Comparison of ENCODE assay signal across 35 mouse cellular contexts in genomic region chr2:156901344-156901743, GRCm38 (mm10). TPM values are rescaled to one million over a fixed set of nuclear protein-coding genes. Genes with fewer than 3 reads are reported as not detected.
"Had no signal": no experiment of that assay in that cellular context is flagged by ENCODE, and none has a peak within 500 bp of the region (broad histone marks: within the 10 kb centered on the region; RNA-seq: fewer than 3 reads in every experiment).

No protein-coding gene starts in this region.

- H3K27me3 ChIP-seq: heart, embryonic 12.5 days; heart, embryonic 15.5 days; hindbrain, embryonic 12.5 days; hindbrain, embryonic 13.5 days; hindbrain, embryonic 15.5 days; intestine, embryonic 15.5 days had no signal

- H3K27ac ChIP-seq: heart, embryonic 13.5 days; heart, embryonic 15.5 days; hindbrain, embryonic 10.5 days; hindbrain, embryonic 12.5 days; hindbrain, embryonic 13.5 days; hindbrain, embryonic 14.5 days; hindbrain, embryonic 15.5 days; hindbrain, postnatal 0 days; intestine, embryonic 15.5 days; kidney, embryonic 15.5 days; kidney, postnatal 0 days; layer of hippocampus, adult 2 months; left cerebral cortex, adult 2 months had no signal

- H3K9me3 ChIP-seq: heart, embryonic 12.5 days; heart, embryonic 13.5 days; heart, embryonic 15.5 days; hindbrain, embryonic 10.5 days; hindbrain, embryonic 12.5 days; hindbrain, embryonic 13.5 days; hindbrain, embryonic 15.5 days; intestine, embryonic 15.5 days; kidney, embryonic 15.5 days had no signal

- H3K4me3 ChIP-seq: heart, embryonic 12.5 days; heart, embryonic 13.5 days; heart, embryonic 15.5 days; hindbrain, embryonic 10.5 days; hindbrain, embryonic 12.5 days; hindbrain, embryonic 13.5 days; hindbrain, embryonic 15.5 days; intestine, embryonic 15.5 days; kidney, embryonic 15.5 days; layer of hippocampus, adult 2 months; left cerebral cortex, adult 2 months had no signal

- H3K4me1 ChIP-seq: hindbrain, embryonic 10.5 days; hindbrain, embryonic 12.5 days; hindbrain, embryonic 13.5 days; hindbrain, embryonic 15.5 days; intestine, embryonic 15.5 days; kidney, embryonic 15.5 days had no signal

- DNase-seq: heart, postnatal 10 days; heart, postnatal 14 days; heart, postnatal 36 days; heart, postnatal 4 days; kidney, adult 11 months; kidney, adult 18-20 months; kidney, adult 2 months; kidney, adult 8-10 months; kidney, adult 9 months; kidney, postnatal 10 days; kidney, postnatal 14 days; kidney, postnatal 25 days; kidney, postnatal 36 days; kidney, postnatal 4 days; layer of hippocampus, adult 9-11 months had no signal

- H3K9ac ChIP-seq: heart, embryonic 12.5 days; heart, embryonic 13.5 days; heart, embryonic 15.5 days; hindbrain, embryonic 12.5 days; hindbrain, embryonic 13.5 days; hindbrain, embryonic 14.5 days; hindbrain, embryonic 15.5 days; intestine, embryonic 15.5 days; kidney, embryonic 15.5 days had no signal

- H3K4me2 ChIP-seq: heart, embryonic 11.5 days; heart, embryonic 12.5 days; heart, embryonic 13.5 days; heart, embryonic 15.5 days; hindbrain, embryonic 12.5 days; hindbrain, embryonic 13.5 days; hindbrain, embryonic 14.5 days; hindbrain, embryonic 15.5 days; intestine, embryonic 15.5 days; kidney, embryonic 15.5 days had no signal

- H3K36me3 ChIP-seq: heart, embryonic 12.5 days; heart, embryonic 13.5 days; heart, embryonic 15.5 days; hindbrain, embryonic 10.5 days; hindbrain, embryonic 12.5 days; hindbrain, embryonic 13.5 days; hindbrain, embryonic 15.5 days; intestine, embryonic 15.5 days; kidney, embryonic 15.5 days had no signal

- ATAC-seq: hindbrain, embryonic 16.5 days; hindbrain, postnatal 0 days; inflammation-experienced regulatory T-cells, adult 6 months; intestine, embryonic 15.5 days; intestine, embryonic 16.5 days; intestine, postnatal 0 days had no signal

RNA-seq across cellular contexts. Expression of gene Sla2, which starts 14.4 kb away (rescaled TPM):
- total RNA-seq: heart, postnatal 25 days; heart, postnatal 36 days; heart, postnatal 4 days; hindbrain, postnatal 0 days had no signal
